Mouse (Mus musculus): ENCODE measurements around the gene Arhgef3.

DNA sequence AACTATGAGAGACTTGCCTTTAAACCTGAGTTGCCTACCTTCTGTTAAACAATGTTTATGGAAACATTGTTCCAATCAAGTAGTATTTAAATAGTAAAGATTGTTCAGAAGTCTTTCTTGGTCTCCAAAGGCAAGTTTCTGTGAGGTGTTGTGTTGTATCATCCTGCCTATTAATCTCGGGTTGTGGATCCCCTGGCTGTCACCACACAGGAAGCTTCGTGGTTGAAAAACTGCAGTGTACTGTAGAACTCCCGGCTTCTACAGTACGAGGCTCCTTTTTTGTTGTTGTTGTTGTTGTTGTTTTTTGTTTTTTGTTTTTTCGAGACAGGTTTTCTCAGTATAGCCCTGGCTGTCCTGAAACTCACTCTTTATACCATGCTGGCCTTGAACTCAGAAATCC lies 29.2 kb upstream of the Arhgef3 start:
- TF ChIP-seq CTCF (IDR thresholded peaks at IDR 0.05; ENCODE audit: borderline replicate concordance, control insufficient read depth, extremely low read depth, insufficient read depth, low read length, poor library complexity) (no peak), POLR2A (IDR thresholded peaks at IDR 0.05; ENCODE audit: control insufficient read depth, extremely low read depth, insufficient read depth, low read length, poor library complexity) (no peak)

All from thymus, adult 2 months (tissue).